Mouse (Mus musculus): Measurements from ENCODE around the gene Phf10. TPM values are rescaled to one million over a fixed set of nuclear protein-coding genes. Genes with fewer than 3 reads are reported as not detected.
"Not testable (repeated sequence)": the region's sequence is repeated elsewhere in the genome, so short reads cannot be mapped to it uniquely, and the experiment has no call there.

The Phf10 gene
- polyA plus RNA-seq (2016; fragmentation: Nextera tagmentation; extraction: Ambion mirVana), result 24.5 and 32.5 TPM in 2 replicates

DNA sequence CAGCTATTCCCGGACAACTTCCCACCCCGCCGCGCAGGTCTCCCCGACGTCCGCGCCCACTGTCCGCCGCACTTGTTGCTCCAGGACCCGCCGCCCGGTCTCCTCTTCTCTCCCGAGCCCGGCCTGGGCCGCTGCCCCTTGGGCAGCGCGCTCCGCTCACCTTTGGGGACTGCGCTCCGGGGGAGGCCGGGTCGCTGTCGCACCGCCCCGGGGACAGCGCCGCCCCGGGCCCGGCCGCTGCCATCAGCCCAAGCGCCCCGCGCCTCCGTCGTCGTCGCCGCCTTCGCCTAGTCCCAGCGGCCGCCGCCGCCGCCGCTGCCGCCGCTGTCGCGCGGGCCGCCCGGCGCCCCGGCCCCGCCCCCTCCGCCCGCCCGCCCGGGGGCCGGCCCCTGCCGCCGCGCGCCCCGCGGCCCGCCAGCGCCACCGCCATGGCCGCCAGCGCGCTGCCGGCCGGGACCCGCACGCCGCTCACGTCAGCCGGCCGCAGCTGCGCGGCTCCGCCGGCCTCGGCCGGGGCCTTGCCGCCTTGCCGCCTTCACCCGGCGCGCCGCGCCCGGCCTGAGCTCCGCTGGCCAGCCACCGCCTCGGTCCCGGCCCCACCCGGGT lies at the start of gene Phf10:
Phf10 (minus strand) TSS at position 323 of the 606 bp plus-strand sequence.
- Histone ChIP-seq H3K4me3 (peak within 1 kb of the TSS; percentile 77), H3K27ac (peak within 1 kb of the TSS; percentile 88), H3K4me1 (replicated peaks) (peaks cover 12% of the 10 kb centered on the region)
- H3K9me3 ChIP-seq; H3K36me3 ChIP-seq; H3K27me3 ChIP-seq (ENCODE audit: insufficient read depth, poor library complexity, severe bottlenecking): not testable (repeated sequence)
- 2% methylated on average over 60 of the region's 100 CpGs for WGBS
- peak; percentile 47 for DNase-seq (ENCODE audit: low spot score)

DNA sequence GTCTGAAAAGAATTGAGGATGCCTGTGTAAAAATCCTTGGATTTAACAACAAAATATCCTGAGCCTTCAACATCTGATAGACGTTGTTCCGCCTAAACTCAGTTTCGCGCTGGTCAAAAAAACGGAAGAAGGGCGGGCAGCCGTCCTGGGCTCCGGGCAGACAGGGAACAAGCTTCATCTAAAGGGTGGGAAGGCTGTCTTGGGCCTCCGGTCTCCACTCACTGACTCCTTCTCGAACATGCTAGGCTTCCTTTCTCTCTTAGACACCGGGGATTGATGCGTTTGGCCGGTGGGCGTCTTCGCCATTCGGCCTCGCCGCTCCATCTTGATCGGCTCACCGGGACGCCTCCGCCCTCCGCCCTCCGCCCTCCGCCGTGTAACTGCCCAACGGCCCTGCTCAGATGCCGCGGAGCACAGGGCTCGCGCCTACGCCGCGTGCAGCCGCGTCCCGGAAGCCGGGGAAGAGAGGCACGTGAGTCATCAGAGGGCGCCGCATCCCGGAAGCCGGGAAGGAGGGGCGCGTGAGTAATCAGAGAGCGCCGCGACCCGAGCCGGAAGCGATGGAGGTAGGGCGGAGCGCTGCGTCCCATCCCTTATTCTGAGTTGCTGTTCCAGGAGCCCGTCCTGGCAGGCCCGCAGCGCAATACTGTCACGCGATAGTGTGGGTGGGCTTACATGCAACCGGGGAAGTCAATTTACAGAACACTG lies 48.8 kb upstream of the Phf10 start, which contains the start of gene Gm3435:
Gm3435 (plus strand) TSS at position 471 of the 708 bp plus-strand sequence.
- WGBS, result no CpG with 5 or more reads among the region's 60 CpGs
- H3K4me3 ChIP-seq; H3K4me1 ChIP-seq (replicated peaks); H3K27me3 ChIP-seq (ENCODE audit: insufficient read depth, poor library complexity, severe bottlenecking); H3K36me3 ChIP-seq; H3K9me3 ChIP-seq; DNase-seq (ENCODE audit: low spot score); H3K27ac ChIP-seq: not testable (repeated sequence)

DNA sequence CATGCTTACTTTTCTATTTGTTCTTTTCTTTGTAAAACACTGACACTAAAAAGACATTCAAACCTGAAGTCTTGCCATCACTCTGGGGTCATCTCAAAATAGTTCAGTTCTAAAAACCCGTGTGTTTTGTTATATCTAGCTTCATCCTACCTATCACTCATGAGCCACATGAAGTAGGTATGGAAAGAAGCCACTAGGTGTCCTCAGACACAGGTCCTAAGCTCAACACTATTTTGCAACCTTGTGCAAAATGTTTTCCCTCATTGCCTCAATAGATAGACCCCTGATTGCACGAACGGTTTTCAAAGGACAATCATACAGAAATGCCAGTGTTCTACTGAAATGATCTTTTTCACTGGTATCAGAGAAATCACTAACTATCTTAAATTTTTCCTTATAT lies 48.0 kb upstream of the Phf10 start:
- not testable (repeated sequence) for H3K9me3 ChIP-seq; H3K27ac ChIP-seq; H3K4me1 ChIP-seq (replicated peaks); H3K36me3 ChIP-seq; H3K4me3 ChIP-seq; DNase-seq (ENCODE audit: low spot score); H3K27me3 ChIP-seq (ENCODE audit: insufficient read depth, poor library complexity, severe bottlenecking)
- WGBS, result no CpG with 5 or more reads among the region's 3 CpGs

DNA sequence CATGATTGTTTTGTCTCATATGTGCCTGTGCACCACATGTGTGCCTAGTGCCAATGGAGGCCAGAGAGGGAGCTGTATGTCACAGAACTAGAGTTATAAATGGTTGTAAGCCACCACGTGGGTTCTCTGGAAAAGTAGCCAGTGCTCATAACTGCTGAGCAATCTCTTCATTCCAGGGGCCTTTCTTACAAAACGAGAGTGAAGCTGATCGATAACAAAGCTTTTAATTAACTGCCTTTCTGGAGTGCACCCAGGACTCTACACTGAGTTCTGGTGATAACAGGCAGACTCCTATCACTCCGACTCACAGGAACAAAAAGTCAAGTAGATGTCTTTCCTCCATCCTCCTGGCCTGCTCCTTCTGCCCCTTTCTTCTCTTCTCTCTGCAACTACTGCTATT lies 39.0 kb upstream of the Phf10 start:
- WGBS, result no CpG with 5 or more reads among the region's 4 CpGs
- not testable (repeated sequence) for H3K36me3 ChIP-seq; H3K4me1 ChIP-seq (replicated peaks); H3K4me3 ChIP-seq; H3K9me3 ChIP-seq; H3K27me3 ChIP-seq (ENCODE audit: insufficient read depth, poor library complexity, severe bottlenecking); H3K27ac ChIP-seq; DNase-seq (ENCODE audit: low spot score)

GRCm38 (mm10) chr17:14994140-14994539 lies 33.1 kb upstream of the Phf10 start:
- DNase-seq (ENCODE audit: low spot score); H3K4me1 ChIP-seq (replicated peaks); H3K27me3 ChIP-seq (ENCODE audit: insufficient read depth, poor library complexity, severe bottlenecking); H3K36me3 ChIP-seq; H3K9me3 ChIP-seq; H3K4me3 ChIP-seq; H3K27ac ChIP-seq: not testable (repeated sequence)
- WGBS, result no CpG with 5 or more reads among the region's 5 CpGs

DNA sequence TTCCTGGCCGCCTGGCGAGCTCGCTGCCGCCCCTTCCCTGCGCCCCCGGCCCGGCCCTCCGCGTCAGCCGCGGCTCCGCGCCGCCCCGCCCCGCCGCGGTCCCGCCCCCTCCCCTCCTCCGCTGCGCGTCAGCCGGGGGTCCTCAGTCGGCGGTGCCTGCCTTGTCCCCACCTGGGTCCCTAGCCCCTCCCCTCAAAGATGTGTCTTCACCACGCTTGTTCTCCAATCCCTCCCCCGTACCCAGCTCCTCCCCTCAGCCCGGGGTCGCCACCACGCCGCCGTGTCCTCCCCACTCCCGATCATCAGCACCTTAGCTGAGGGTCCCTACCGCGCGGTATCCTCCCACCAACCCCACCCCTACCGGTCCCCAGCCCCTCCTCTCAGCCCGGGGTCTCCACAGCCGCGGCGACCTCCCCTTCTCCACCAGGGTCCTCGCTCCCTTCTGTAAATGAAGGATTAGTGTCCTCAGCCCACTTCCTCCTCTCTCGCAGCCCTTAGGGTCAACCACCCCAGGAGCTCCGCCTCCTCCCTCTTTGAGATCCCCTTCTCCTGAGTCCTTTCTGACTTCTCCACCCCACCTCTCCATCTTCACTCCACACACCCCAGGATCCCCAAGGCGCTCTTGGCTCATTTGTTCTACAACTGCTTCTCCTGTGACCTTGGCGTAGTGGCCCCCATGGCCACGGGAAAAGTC lies 32.2 kb upstream of the Phf10 start:
- H3K4me1 ChIP-seq (replicated peaks); H3K27ac ChIP-seq; H3K27me3 ChIP-seq (ENCODE audit: insufficient read depth, poor library complexity, severe bottlenecking); H3K4me3 ChIP-seq; DNase-seq (ENCODE audit: low spot score); H3K9me3 ChIP-seq; H3K36me3 ChIP-seq: not testable (repeated sequence)
- no CpG with 5 or more reads among the region's 47 CpGs for WGBS

- H3K27me3 ChIP-seq (ENCODE audit: insufficient read depth, poor library complexity, severe bottlenecking); H3K4me1 ChIP-seq (replicated peaks); H3K27ac ChIP-seq; H3K36me3 ChIP-seq; DNase-seq (ENCODE audit: low spot score); H3K9me3 ChIP-seq; H3K4me3 ChIP-seq: not testable (repeated sequence)
- no CpG with 5 or more reads among the region's 98 CpGs for WGBS
Observed at GRCm38 (mm10) chr17:14992522-14993138, 31.6 kb upstream of the Phf10 start.

GRCm38 (mm10) chr17:14990116-14990702 lies 29.1 kb upstream of the Phf10 start:
- H3K36me3 ChIP-seq; DNase-seq (ENCODE audit: low spot score); H3K27ac ChIP-seq; H3K27me3 ChIP-seq (ENCODE audit: insufficient read depth, poor library complexity, severe bottlenecking); H3K4me1 ChIP-seq (replicated peaks); H3K9me3 ChIP-seq; H3K4me3 ChIP-seq: not testable (repeated sequence)
- 86% methylated on average over 4 of the region's 5 CpGs for WGBS

GRCm38 (mm10) chr17:14978362-14979038 lies 17.4 kb upstream of the Phf10 start, which contains the start of the genes 9030025P20Rik and Gm3417:
Gene 9030025P20Rik (plus strand): TSS chr17:14978468.
Gene Gm3417 (minus strand): TSS chr17:14978790.
- H3K4me1 ChIP-seq (replicated peaks); H3K27me3 ChIP-seq (ENCODE audit: insufficient read depth, poor library complexity, severe bottlenecking); DNase-seq (ENCODE audit: low spot score); H3K27ac ChIP-seq; H3K9me3 ChIP-seq; H3K36me3 ChIP-seq: not testable (repeated sequence)
- H3K4me3 ChIP-seq, result peak within 1 kb of the TSS; percentile 35; the same call in 1 of the 2 replicates
- WGBS, result no CpG with 5 or more reads among the region's 60 CpGs

DNA sequence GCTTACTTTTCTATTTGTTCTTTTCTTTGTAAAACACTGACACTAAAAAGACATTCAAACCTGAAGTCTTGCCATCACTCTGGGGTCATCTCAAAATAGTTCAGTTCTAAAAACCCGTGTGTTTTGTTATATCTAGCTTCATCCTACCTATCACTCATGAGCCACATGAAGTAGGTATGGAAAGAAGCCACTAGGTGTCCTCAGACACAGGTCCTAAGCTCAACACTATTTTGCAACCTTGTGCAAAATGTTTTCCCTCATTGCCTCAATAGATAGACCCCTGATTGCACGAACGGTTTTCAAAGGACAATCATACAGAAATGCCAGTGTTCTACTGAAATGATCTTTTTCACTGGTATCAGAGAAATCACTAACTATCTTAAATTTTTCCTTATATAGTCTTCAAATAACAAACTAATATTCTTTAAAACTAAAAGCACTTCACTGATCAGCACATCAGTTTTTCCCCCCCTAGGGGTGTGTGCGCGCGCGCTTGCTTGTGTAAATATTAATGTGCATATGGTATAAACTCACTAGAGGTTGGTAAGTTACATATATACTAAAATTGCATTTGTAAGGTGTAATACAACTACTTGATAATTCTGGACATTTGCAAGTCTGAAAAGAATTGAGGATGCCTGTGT lies 16.8 kb upstream of the Phf10 start:
- not testable (repeated sequence) for H3K4me1 ChIP-seq (replicated peaks); DNase-seq (ENCODE audit: low spot score); H3K9me3 ChIP-seq; H3K27me3 ChIP-seq (ENCODE audit: insufficient read depth, poor library complexity, severe bottlenecking); H3K36me3 ChIP-seq; H3K27ac ChIP-seq
- WGBS, result 3% methylated on average over 4 of the region's 7 CpGs
- H3K4me3 ChIP-seq, result peak overlapping the region; percentile 35; the same call in 1 of the 2 replicates

- H3K9me3 ChIP-seq; DNase-seq (ENCODE audit: low spot score); H3K36me3 ChIP-seq; H3K27ac ChIP-seq; H3K4me3 ChIP-seq; H3K4me1 ChIP-seq (replicated peaks); H3K27me3 ChIP-seq (ENCODE audit: insufficient read depth, poor library complexity, severe bottlenecking): not testable (repeated sequence)
- no CpG with 5 or more reads among the region's 6 CpGs for WGBS
Observed at GRCm38 (mm10) chr17:14968373-14968913, 7.4 kb upstream of the Phf10 start.

All from hindbrain, embryonic 10.5 days (tissue).